Mouse (Mus musculus) thymus, postnatal 0 days (tissue): ENCODE results near the gene Myo15b. TPM values are rescaled to one million over a fixed set of nuclear protein-coding genes. Genes with fewer than 3 reads are reported as not detected.
A peak's percentile ranks its signal among the peaks of the same experiment; 100 is the strongest.
"Not testable (repeated sequence)": the region's sequence is repeated elsewhere in the genome, so short reads cannot be mapped to it uniquely, and the experiment has no call there.

Experiments
- DNase-seq: peaks from one replicate; pipeline ENCODE4 v3.0.0-alpha.2; 2015; ENCODE audit warnings: low spot score
- polyA plus RNA-seq: library from polyadenylated mRNA; unstranded; fragments of >200 nt; fragmentation: Nextera tagmentation; extraction: Ambion mirVana; gene quantifications from 2 replicates; pipeline ENCODE4 v1.2.1, GENCODE M21; 2015

Gene Myo15b
- polyA plus RNA-seq, 1 experiment from 2014 or later, result 1.5 TPM

- DNase-seq, result no peak
Measured at GRCm38 (mm10) chr11:115830550-115831325, 27.5 kb upstream of the Myo15b start.

- DNase-seq, result no peak
Measured at GRCm38 (mm10) chr11:115831518-115831917, 26.7 kb upstream of the Myo15b start.

DNA sequence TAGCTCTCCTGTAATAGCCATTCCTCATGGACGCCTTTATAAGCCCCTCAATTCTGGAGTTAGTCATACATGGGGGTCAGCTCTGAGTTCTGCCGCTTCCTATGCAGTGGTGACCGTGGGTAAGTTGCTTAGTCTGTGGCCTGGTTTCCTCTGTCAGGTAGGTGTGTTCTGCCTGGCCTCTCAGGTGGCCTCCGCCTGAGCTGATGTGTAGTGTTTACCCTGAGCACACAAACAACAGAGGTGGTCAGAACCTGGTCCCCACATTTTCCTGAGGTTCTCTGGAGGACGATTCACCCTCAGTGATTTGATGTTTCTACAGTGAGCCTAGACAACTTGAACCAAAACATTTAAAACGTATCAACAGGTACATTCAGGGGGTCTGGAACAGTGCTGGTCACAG lies 26.1 kb upstream of the Myo15b start:
- DNase-seq, result no peak

DNA sequence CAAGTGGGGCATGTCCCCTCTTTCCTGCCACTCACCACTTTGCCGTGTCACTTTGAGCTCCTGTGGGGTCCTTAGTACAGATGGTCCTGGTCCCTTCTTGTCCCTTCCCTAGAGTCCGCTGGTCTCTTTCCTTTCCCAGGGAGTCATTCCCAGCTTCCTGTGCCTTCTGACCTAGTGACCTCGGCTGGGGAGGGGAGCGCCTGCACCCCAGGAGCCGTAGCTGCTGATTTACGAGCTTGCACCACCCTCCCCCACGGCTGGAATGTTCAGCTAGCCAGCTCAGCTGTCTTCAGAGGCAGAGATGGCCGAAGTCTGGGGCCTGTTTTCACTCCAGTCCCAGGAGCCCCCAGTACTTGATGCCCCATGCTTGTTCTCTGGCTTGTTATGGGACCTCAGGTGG lies 25.7 kb upstream of the Myo15b start:
- no peak for DNase-seq

GRCm38 (mm10) chr11:115833021-115833513 lies 25.1 kb upstream of the Myo15b start:
- no peak for DNase-seq

GRCm38 (mm10) chr11:115834033-115834432 lies 24.2 kb upstream of the Myo15b start:
- DNase-seq, result no peak

DNA sequence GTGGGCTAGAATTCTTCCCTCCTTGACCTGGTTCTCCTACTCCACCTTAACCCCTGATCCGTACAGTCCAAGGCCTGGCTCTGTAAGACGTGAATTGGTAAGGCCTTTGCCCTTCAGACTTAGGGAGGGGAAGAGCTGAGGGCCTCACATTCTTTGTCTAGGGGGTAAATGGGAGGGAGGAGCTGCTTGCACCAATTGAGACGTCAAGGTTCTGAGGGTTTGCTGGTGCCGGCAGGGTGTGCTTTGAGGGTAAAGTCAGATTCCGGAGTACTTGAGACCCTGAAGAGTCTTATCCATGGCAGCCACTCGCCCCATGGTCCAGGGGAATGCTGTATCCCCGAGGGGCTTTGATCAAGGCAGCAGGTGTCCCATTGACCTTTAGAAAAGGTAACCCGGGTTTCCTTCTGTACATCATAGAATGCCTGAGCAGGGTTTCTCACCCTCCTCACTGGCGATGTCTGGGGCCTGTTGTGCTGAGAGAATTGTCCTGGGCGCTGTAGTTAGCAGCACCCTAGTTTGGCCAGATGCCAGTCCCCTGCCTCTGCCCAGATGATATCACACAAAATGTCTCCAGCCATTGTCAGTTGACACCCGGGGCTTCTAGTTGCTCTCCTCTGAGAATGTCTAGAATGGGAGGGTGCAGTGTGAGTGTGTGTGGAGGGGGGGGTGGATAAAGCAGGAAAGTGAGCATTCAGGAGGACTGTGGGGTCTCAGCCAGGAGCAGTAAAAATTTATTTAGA lies 21.4 kb upstream of the Myo15b start:
- no peak for DNase-seq

GRCm38 (mm10) chr11:115837606-115838345 lies 20.4 kb upstream of the Myo15b start:
- no peak for DNase-seq

GRCm38 (mm10) chr11:115838895-115839311 lies 19.3 kb upstream of the Myo15b start:
- no peak for DNase-seq

DNA sequence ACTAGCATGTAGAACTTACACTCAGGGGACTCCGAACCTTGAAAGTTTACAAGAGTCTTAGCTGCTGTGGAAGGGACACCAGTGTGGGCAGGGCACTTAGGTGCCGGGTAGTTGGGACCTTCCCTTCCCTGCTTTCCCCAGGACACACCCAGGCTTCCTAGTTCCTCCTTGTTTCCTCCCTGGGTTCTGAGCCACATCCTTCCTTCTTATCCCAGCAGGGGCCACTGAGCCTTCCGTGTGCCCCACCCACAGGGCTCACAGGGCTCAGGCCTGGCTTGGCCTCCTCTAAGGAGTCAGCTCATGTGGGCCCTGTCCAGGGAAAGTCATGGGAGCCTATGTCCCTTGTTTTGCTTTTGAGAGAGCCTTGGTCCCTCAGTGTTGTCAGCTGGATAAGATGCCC lies 18.5 kb upstream of the Myo15b start:
- no peak for DNase-seq

GRCm38 (mm10) chr11:115841044-115841443 lies 17.2 kb upstream of the Myo15b start:
- no peak for DNase-seq

- no peak for DNase-seq
Measured at GRCm38 (mm10) chr11:115841961-115842550, 16.1 kb upstream of the Myo15b start.

GRCm38 (mm10) chr11:115843141-115843890 lies 14.9 kb upstream of the Myo15b start:
- no peak for DNase-seq

DNA sequence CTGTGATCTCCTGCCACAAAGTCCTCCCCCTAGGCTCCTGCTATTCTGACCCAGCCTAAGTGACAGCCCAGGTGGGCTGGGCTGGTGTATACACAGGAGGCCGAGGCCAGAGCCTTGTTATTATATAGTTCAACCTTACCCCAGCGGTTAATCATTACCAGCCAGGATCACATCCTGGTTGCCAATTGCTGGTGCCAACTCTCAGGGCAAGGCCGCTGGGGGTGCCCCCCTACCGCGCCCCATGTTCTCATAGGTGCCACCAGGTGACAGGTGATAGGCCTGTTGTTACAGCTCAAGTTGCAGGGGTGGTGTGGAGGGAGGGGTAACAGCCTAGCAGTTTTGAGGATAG lies 14.3 kb upstream of the Myo15b start:
- DNase-seq, result no peak

DNA sequence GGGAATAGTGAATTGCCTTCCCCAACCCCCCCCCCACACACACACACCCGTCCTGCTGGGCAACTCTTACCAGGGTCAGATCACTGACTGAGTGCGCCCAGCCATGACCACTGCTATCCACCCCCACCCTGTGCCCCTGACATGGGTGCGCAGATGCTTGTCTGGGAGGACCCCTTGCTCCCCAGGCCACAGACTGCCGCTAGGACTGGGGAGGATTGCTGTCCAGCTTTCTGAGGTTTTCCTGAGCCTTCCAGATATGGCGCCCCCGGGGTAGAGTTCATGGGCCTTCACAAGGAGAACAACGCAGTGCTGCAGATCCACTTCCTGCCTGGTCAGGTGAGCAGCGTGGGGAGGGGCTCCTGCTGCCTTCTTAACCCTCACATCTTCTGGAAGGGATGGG lies 14.0 kb upstream of the Myo15b start:
- DNase-seq, result no peak

- no peak for DNase-seq
Measured at GRCm38 (mm10) chr11:115845819-115846218, 12.4 kb upstream of the Myo15b start.

- no peak for DNase-seq
Measured at GRCm38 (mm10) chr11:115854674-115855073, 3.5 kb upstream of the Myo15b start.

- DNase-seq, result not testable (repeated sequence)
Measured at GRCm38 (mm10) chr11:115857146-115857545, 1.1 kb upstream of the Myo15b start.

- no peak for DNase-seq
Measured at GRCm38 (mm10) chr11:115857936-115858335, 270 bp upstream of the Myo15b start.

- DNase-seq, result peak; percentile 88
Measured at GRCm38 (mm10) chr11:115859143-115859945, 1.1 kb downstream of the Myo15b start.
